12 mouse cellular contexts compared by ENCODE assay signal in the genomic region with DNA sequence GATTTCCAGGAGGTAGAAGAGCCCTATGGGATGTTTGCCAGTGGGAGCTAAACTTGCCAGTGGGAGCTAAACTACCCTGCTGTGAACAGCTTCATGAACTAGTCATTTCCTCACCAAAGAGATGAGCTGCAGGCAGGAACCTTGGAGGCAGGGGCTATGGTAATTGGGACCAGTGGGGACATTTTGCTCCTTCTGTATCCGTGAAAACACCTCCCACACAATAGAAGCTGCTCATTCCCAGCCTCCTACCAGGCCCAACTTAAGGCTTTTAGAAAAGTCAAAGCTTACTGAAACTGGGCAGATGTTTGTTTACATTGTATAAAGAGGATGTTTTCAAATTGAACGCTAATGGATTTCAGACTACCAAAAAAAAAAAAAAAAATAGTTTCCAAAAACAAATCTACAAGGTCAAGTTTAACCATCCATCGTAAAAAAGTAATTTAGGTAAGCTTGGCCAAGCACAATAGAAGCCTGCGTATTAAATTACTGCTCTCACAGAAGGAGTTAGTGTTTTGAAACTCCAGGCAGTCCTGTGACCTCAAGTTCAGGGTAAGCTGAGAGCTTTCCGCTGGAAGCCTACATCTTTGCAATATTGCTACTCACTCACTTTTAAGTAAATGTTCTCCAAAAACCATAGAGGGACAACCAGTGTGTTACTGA.
DNase-seq lines count a peak whose midpoint lies in the region; ATAC-seq and TF ChIP-seq lines count a peak whose summit lies in the region.
"Had no signal": no experiment of that assay in that cellular context is flagged by ENCODE, and none has a peak within 500 bp of the region (broad histone marks: within the 10 kb centered on the region; RNA-seq: fewer than 3 reads in every experiment).

No protein-coding gene starts in this region.

- peak overlapping the region; percentile 20; the same call in 1 of the 2 replicates for H3K27ac ChIP-seq in lung, embryonic 16.5 days (ENCODE audit: low read length)
- H3K27ac ChIP-seq in lung, postnatal 0 days (ENCODE audit: low read length) = no peak overlapping the region
- H3K27ac ChIP-seq: liver, embryonic 13.5 days had no signal

- H3K4me3 ChIP-seq in lung, embryonic 16.5 days (ENCODE audit: low read length) = no peak overlapping the region
- no peak overlapping the region for H3K4me3 ChIP-seq in lung, postnatal 0 days (ENCODE audit: low read depth, low read length)
- H3K4me3 ChIP-seq: erythroblast, embryonic 14.5 days; liver, embryonic 13.5 days had no signal

- no peaks in the 10 kb centered on the region for H3K36me3 ChIP-seq in lung, embryonic 16.5 days (ENCODE audit: control insufficient read depth, insufficient read depth, low read length)
- H3K36me3 ChIP-seq in lung, postnatal 0 days (ENCODE audit: insufficient read depth, low read length) = no peaks in the 10 kb centered on the region
- H3K36me3 ChIP-seq: liver, embryonic 13.5 days had no signal

- ATAC-seq in frontal cortex, adult (ENCODE audit: low TSS enrichment) = peak; percentile 70
- ATAC-seq in lung, embryonic 16.5 days (ENCODE audit: low read depth) = no peak
- ATAC-seq in lung, postnatal 0 days = no peak
- ATAC-seq in erythroblast, adult 5-6 weeks (replicated peaks; ENCODE audit: low FRiP score, poor library complexity, severe bottlenecking) = no peak

- no peaks in the 10 kb centered on the region for H3K9me3 ChIP-seq in lung, embryonic 16.5 days (ENCODE audit: control insufficient read depth, low read length)
- no peaks in the 10 kb centered on the region for H3K9me3 ChIP-seq in lung, postnatal 0 days (ENCODE audit: low read length)
- H3K9me3 ChIP-seq: liver, embryonic 13.5 days had no signal

- H3K4me1 ChIP-seq in lung, embryonic 16.5 days (replicated peaks; ENCODE audit: control insufficient read depth, insufficient read depth, low read length) = no peaks in the 10 kb centered on the region
- no peaks in the 10 kb centered on the region for H3K4me1 ChIP-seq in lung, postnatal 0 days (ENCODE audit: insufficient read depth, low read depth, low read length)
- H3K4me1 ChIP-seq: liver, embryonic 13.5 days had no signal

- TF ChIP-seq EP300 in lung, postnatal 0 days (IDR thresholded peaks at IDR 0.05) = no peak

- no peaks in the 10 kb centered on the region for H3K27me3 ChIP-seq in lung, embryonic 16.5 days (ENCODE audit: control insufficient read depth, insufficient read depth, low read depth, low read length)
- H3K27me3 ChIP-seq in lung, postnatal 0 days (replicated peaks; ENCODE audit: insufficient read depth, low read length) = no peaks in the 10 kb centered on the region
- H3K27me3 ChIP-seq: liver, embryonic 13.5 days had no signal

- no peak overlapping the region for H3K4me2 ChIP-seq in lung, embryonic 16.5 days (ENCODE audit: low read depth, low read length)
- no peak overlapping the region for H3K4me2 ChIP-seq in lung, postnatal 0 days (replicated peaks; ENCODE audit: low read depth, low read length)
- H3K4me2 ChIP-seq: liver, embryonic 13.5 days had no signal

- H3K9ac ChIP-seq in lung, embryonic 16.5 days (ENCODE audit: low read length) = no peak overlapping the region
- H3K9ac ChIP-seq in lung, postnatal 0 days (replicated peaks; ENCODE audit: low read depth) = no peak overlapping the region
- H3K9ac ChIP-seq: liver, embryonic 13.5 days had no signal

- 40% methylated on average over 5 of the region's 5 CpGs for WGBS in lung, embryonic 16.5 days
- WGBS in lung, postnatal 0 days = 42% methylated on average over 5 of the region's 5 CpGs

- no peak for TF ChIP-seq CTCF in lung, postnatal 0 days (IDR thresholded peaks at IDR 0.05)

- DNase-seq in frontal cortex, postnatal 36 days (ENCODE audit: low spot score in 2 of 2) = no peak
- no peak for DNase-seq in lung, postnatal 0 days (ENCODE audit: low spot score)
- peak; percentile 56 for DNase-seq in forelimb bud, embryonic 11.5 days (ENCODE audit: low read depth, low spot score)
- DNase-seq in neural tube, embryonic 10.5 days (ENCODE audit: extremely low spot score, low spot score) = peak; percentile 14
- DNase-seq in yolk sac, embryonic 10.5 days (ENCODE audit: low spot score) = no peak
- DNase-seq: heart, postnatal 4 days; liver, embryonic 13.5 days; thymus, postnatal 14 days had no signal

Comparison
In these comparisons a context has a peak if more than half of its experiments do, and no peak if none do; other contexts are left out.
1. DNase-seq: peak in forelimb bud, embryonic 11.5 days (single experiment) and neural tube, embryonic 10.5 days (single experiment); none in frontal cortex, postnatal 36 days (0 of 2), lung, postnatal 0 days (single experiment) and yolk sac, embryonic 10.5 days (single experiment).